Mouse (Mus musculus) myocyte (in vitro differentiated cells): ENCODE results near the gene Ghrhr.

Source experiments
- E2F4 ChIP-seq: IDR thresholded peaks from one replicate; pipeline ENCODE4 v1.6.1; 2011; ENCODE audit warnings: mild to moderate bottlenecking, control low read depth, moderate library complexity; ENCODE audit not compliant: insufficient read depth
- MAX ChIP-seq: IDR thresholded peaks from one replicate; pipeline ENCODE4 v1.6.1; 2011; ENCODE audit warnings: low read depth, mild to moderate bottlenecking, control low read depth
- MYOD1 ChIP-seq, 3 experiments: IDR thresholded peaks; one replicate each; pipeline ENCODE4 v1.6.1; 2011; ENCODE audit warnings: control low read depth in 2 of 3, low read depth in 2 of 3, mild to moderate bottlenecking in 2 of 3, moderate library complexity in 1 of 3; ENCODE audit not compliant: insufficient read length in 2 of 3, control insufficient read depth in 1 of 3
- MYOG ChIP-seq, 3 experiments: IDR thresholded peaks; one replicate each; pipeline ENCODE4 v1.6.1; 2011; ENCODE audit warnings: control low read depth in 2 of 3, low read depth in 2 of 3, mild to moderate bottlenecking in 2 of 3; ENCODE audit not compliant: insufficient read length in 2 of 3, control insufficient read depth in 1 of 3, insufficient read depth in 1 of 3
- POLR2A ChIP-seq: IDR thresholded peaks from one replicate; pipeline ENCODE4 v1.6.1; 2011; ENCODE audit warnings: low read depth, mild to moderate bottlenecking, control low read depth, moderate library complexity; ENCODE audit not compliant: insufficient read length
- POLR2AphosphoS2 ChIP-seq: IDR thresholded peaks from one replicate; pipeline ENCODE4 v1.6.1; 2011; ENCODE audit warnings: low read depth, control low read depth; ENCODE audit not compliant: insufficient read length
- TCF12 ChIP-seq: IDR thresholded peaks from one replicate; pipeline ENCODE4 v1.6.1; 2011; ENCODE audit warnings: mild to moderate bottlenecking, control low read depth; ENCODE audit not compliant: poor library complexity, insufficient read depth, severe bottlenecking
- TCF3 ChIP-seq: IDR thresholded peaks from one replicate; pipeline ENCODE4 v1.6.1; 2011; ENCODE audit warnings: low read depth, control low read depth; ENCODE audit not compliant: insufficient read length
- USF1 ChIP-seq: IDR thresholded peaks from one replicate; pipeline ENCODE4 v1.6.1; 2011; ENCODE audit warnings: low read depth, mild to moderate bottlenecking, control low read depth, moderate library complexity

DNA sequence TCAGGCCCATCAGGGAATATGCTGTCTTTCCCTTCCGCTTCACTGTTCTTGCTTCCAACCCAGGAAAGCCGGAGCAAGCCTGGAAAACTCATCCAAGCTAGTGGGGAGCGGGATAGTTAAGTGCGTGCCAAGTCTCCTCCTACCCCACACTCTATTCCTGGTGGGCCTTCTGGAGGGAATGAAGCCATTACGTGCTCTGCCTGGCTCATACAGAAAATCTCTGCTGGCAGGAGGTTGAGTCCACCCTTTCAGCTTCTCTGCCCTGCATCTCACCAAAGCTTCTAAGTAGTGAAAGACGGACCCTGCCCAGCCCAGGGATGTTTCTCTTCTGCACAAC, 43.4 kb upstream of the Ghrhr start:
- TF ChIP-seq TCF12 (no peak), POLR2A (no peak), MAX (no peak), MYOD1 (IDR thresholded peaks at IDR 0.05; ENCODE audit: control insufficient read depth in 1 of 3, insufficient read length in 2 of 3, low read depth in 2 of 3) (no peak), MYOG (IDR thresholded peaks at IDR 0.05; ENCODE audit: control insufficient read depth in 1 of 3, insufficient read depth in 1 of 3, insufficient read length in 2 of 3, low read depth in 2 of 3) (no peak), E2F4 (no peak), USF1 (no peak), TCF3 (no peak), POLR2AphosphoS2 (no peak)
